Mouse (Mus musculus) E14TG2a.4 (cell line): ENCODE measurements around the gene Ncam1.
A peak's percentile ranks its signal among the peaks of the same experiment; 100 is the strongest.

ENCODE experiments used
- H3K27me3 ChIP-seq: 2 replicates; pipeline ENCODE4 v1.6.1; 2014; ENCODE audit warnings: low read length, control low read depth; ENCODE audit not compliant: insufficient read depth
- H3K36me3 ChIP-seq: 2 replicates; pipeline ENCODE4 v1.6.1; 2014; ENCODE audit warnings: low read length, control low read depth; ENCODE audit not compliant: insufficient read depth
- H3K4me1 ChIP-seq: replicated peaks from 2 replicates; pipeline ENCODE4 v1.6.1; 2014; ENCODE audit warnings: low read depth, low read length, control low read depth
- H3K4me3 ChIP-seq: replicated peaks from 2 replicates; pipeline ENCODE4 v1.5.1; 2014; ENCODE audit warnings: mild to moderate bottlenecking, low read length
- H3K9me3 ChIP-seq: 2 replicates; pipeline ENCODE4 v1.6.1; 2014; ENCODE audit warnings: low read length, control low read depth
- CTCF ChIP-seq: conservative IDR thresholded peaks from 2 replicates; pipeline ENCODE4 v1.5.1; 2014; ENCODE audit warnings: low read length
- NANOG ChIP-seq: IDR thresholded peaks from 2 replicates; pipeline ENCODE4 v1.6.1; 2014; ENCODE audit warnings: borderline replicate concordance, low read length, mixed read lengths
- POU5F1 ChIP-seq: IDR thresholded peaks from 2 replicates; pipeline ENCODE4 v1.6.1; 2014; ENCODE audit warnings: low read length, borderline replicate concordance

The Ncam1 gene

DNA sequence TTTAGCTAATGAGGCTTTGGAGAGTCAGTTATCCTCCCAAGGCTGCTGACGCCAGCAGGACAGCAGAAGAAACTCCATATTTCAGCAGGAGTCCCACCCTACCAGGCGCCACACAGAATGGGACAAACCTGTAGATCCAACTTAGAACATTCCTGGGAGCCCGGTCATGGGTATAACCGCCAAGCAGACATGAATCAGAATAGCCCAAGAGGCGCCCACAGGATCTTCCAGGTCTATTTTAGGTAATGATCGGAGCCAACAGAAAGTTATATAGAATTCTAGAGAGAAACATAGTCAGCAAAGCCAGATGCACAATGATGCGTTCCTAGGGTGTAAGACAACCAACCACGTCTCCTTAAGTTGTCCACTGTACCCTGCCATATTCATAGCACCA lies 134.8 kb downstream of the Ncam1 start:
- TF ChIP-seq NANOG (no peak), POU5F1 (no peak), CTCF (no peak)
- peaks cover 16% of the 10 kb centered on the region for H3K4me1 ChIP-seq
- no peak overlapping the region for H3K4me3 ChIP-seq
- H3K9me3 ChIP-seq = no peaks in the 10 kb centered on the region
- H3K27me3 ChIP-seq = no peaks in the 10 kb centered on the region
- no peaks in the 10 kb centered on the region for H3K36me3 ChIP-seq

DNA sequence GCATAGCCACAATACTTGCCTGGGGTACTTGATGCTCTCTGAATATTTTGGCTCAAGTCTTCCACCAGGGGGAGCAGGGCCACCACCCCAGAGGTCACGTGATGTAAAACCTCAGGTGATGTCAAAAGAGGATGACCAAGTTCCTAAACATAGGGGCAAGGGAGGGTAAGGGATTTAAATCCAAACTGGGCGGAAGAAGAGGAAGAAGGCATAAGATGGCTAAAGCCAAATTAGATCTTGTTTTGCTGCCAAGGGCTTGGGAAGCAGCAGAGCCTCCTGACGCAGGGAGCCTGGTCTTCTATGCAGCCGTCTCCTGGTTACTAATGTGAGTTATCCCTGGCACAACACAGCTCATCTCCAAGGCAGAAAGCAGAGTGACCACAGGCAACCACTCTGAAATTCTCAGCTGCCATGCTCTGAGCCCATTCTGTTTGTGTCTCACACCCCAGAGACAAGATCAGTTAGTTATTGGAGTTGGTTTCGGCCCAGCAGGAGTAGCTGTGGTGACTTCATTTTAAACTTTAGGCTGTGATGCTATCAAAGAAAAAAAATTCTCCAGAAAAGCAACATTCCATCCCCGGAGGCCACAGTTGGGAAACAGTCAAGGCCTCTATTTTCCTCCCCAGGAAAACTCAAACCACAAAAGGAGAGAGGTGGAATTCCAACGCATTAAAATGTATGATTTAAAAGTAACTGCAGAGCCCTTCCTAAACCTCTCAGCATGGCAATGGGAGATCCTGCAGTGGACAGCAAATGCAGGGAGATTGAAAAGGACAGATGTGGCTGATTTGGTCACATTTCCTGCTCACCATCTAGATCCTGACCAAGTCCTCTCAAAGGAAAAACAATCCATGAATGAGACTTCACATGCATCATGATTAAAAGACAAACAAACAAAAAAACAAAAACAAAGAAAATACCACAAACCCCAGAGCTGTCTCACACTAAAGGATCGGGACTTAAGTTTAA lies 135.5 kb downstream of the Ncam1 start:
- H3K4me1 ChIP-seq = peaks cover 23% of the 10 kb centered on the region
- no peaks in the 10 kb centered on the region for H3K27me3 ChIP-seq
- no peaks in the 10 kb centered on the region for H3K9me3 ChIP-seq
- no peaks in the 10 kb centered on the region for H3K36me3 ChIP-seq
- H3K4me3 ChIP-seq = no peak overlapping the region
- TF ChIP-seq POU5F1 = no peak
- peak; percentile 49 for TF ChIP-seq CTCF

DNA sequence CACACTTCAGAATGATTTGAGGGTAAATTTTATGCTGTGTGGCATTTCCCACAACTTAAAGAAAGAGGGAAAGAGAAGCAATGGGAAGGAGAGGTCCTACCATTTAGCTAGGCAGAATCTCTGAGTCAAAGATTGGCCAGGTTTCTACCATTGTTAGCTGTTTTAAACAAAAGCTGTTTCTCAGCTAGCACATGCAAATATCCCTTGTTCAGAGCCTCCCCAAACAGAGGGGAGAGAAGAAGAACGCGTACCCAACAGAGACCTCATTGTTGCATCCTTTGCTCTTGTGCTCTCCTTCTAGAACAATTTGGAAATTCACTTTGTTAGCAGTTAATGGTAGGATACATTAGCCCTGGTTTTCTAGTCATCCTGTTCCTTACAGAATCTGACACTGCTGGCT lies 137.2 kb downstream of the Ncam1 start:
- no peak overlapping the region for H3K4me3 ChIP-seq
- peaks cover 31% of the 10 kb centered on the region for H3K4me1 ChIP-seq
- no peaks in the 10 kb centered on the region for H3K27me3 ChIP-seq
- H3K9me3 ChIP-seq = no peaks in the 10 kb centered on the region
- H3K36me3 ChIP-seq = no peaks in the 10 kb centered on the region
- no peak for TF ChIP-seq CTCF
- no peak for TF ChIP-seq NANOG
- no peak for TF ChIP-seq POU5F1

DNA sequence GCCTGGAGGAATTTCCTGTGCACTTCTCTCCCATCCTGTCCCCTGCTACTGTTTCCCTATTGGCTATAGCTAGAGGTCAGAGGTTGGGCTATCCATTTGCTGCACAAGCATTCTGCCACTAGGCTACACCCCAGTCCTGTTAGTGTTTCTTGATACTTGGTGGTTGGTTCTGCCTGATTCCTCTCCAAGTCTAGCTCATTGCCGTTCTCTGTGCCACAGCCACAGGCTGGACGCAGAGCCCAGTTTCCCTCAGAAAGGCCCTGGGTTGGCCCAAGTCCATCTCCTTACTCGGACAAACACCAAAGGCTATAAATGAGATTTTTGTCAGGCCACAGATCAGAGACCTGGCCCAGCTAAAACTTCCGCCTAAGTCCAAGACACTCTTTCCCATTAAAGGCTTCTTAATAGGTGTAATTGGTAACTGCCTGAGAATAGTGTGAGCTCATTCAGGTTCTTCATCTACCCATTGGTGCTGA lies 140.3 kb downstream of the Ncam1 start:
- Histone ChIP-seq H3K27me3 (no peaks in the 10 kb centered on the region), H3K36me3 (no peaks in the 10 kb centered on the region; the same call in 1 of the 2 replicates), H3K4me1 (peaks cover 40% of the 10 kb centered on the region), H3K9me3 (peaks cover 8% of the 10 kb centered on the region; the same call in 1 of the 2 replicates), H3K4me3 (peak overlapping the region; percentile 56)
- TF ChIP-seq POU5F1 (no peak), CTCF (no peak), NANOG (no peak)

DNA sequence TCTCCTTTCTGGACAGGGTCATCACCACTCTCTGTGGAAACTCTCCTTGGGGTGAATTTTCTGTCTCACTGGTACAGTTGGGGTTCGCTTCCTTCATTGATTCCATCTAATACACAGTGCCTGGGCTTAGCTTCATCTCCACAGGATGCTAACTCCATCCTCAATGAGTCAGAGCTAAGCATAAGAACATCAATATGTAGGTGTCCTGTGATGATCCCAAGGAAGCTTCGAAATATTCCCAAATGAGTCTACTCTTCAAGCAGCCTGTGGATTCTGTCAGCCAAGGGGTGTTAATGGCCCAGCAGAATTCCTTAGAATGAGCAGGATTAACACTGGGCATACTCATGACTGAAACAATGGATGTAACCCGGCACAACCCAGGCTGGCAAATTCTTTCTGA lies 144.3 kb downstream of the Ncam1 start:
- Histone ChIP-seq H3K27me3 (no peaks in the 10 kb centered on the region), H3K36me3 (no peaks in the 10 kb centered on the region; the same call in 1 of the 2 replicates), H3K9me3 (peaks cover 16% of the 10 kb centered on the region), H3K4me3 (no peak overlapping the region), H3K4me1 (peaks cover 53% of the 10 kb centered on the region)
- no peak for TF ChIP-seq NANOG
- no peak for TF ChIP-seq POU5F1
- no peak for TF ChIP-seq CTCF

DNA sequence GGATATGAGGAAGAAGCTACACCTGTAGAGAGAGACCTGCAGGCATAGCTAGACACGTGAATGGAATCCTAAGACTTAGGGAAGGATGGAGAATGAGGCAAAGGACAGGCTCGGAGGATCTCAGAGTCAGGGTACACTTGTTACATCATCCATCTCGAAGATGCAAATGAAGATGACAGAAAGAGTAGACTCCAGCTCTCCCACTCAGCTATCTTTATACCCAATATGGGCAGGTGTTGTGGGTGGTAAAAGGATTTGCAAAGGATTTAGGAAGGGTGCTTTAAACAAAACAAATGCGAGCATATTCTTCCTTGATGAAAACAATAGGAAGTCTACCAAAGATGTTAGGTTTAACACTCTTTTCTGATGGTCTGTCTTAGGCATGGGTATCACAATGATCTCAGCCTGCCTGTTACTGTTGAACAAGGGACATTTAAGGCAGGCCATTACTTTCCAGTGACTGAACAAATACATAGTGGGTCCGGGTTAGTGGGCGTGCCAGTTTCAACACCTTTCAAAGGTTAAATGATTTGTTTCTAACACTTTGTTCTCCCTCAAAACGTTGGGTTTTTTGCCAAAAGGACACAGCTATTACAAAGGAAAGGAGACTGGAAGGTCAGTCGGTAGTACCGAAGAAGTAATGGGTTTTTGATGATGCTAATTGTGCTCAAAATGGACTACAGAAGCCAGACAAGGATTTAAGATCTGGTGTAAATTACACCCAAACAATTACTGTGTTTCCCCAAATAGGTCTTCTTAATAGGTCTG lies 145.1 kb downstream of the Ncam1 start:
- TF ChIP-seq NANOG (peak; percentile 93), CTCF (no peak), POU5F1 (no peak)
- H3K9me3 ChIP-seq = peaks cover 23% of the 10 kb centered on the region
- H3K27me3 ChIP-seq = no peaks in the 10 kb centered on the region
- H3K4me3 ChIP-seq = no peak overlapping the region
- H3K4me1 ChIP-seq = peaks cover 46% of the 10 kb centered on the region
- H3K36me3 ChIP-seq = no peaks in the 10 kb centered on the region; the same call in 1 of the 2 replicates

DNA sequence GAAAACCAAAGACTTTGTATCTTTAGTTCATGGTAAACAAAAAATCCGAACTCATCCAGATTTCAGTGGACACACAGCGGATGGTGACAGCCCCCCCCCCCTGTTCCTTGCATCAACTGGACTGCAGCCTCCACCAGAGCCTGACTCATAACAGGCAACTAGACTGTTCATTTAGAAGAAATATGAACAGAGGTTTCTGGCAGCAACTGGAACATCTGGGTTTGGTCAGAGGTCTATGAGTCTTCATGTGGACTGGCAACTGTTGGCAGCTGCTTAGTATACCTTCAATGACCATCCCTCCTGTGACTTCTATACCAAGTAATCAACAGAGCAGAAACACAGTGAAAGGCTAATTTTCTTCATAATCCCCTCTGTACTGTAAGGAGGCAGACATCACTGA lies 154.4 kb downstream of the Ncam1 start:
- Histone ChIP-seq H3K4me3 (no peak overlapping the region), H3K27me3 (no peaks in the 10 kb centered on the region), H3K4me1 (peaks cover 10% of the 10 kb centered on the region; the same call in 1 of the 2 replicates), H3K9me3 (peaks cover 19% of the 10 kb centered on the region), H3K36me3 (peaks cover 5% of the 10 kb centered on the region)
- TF ChIP-seq POU5F1 = no peak
- TF ChIP-seq CTCF = no peak
- no peak for TF ChIP-seq NANOG

DNA sequence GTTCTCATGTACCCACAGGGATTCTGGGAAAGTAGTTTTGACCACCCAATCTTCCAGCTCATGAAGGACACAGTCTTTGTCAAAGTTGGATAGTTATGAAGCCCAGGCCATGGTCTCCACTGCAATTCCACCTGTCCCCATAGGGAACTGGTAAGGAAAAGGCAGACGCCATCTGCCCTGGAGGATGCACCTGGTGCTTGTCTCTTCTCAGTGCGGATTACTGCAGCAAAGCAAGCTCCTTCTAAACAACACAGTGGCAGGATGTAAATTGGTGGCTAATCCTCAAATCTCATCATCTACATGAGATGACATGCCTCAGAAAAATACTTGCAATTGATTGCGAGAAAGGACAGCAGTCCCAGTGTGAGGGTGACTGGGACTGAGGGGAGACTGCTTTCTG lies 158.0 kb downstream of the Ncam1 start:
- Histone ChIP-seq H3K9me3 (no peaks in the 10 kb centered on the region), H3K4me3 (no peak overlapping the region), H3K36me3 (no peaks in the 10 kb centered on the region; the same call in 1 of the 2 replicates), H3K4me1 (peaks cover 12% of the 10 kb centered on the region; the same call in 1 of the 2 replicates), H3K27me3 (no peaks in the 10 kb centered on the region)
- TF ChIP-seq POU5F1 (no peak), NANOG (no peak), CTCF (no peak)
